Mouse (Mus musculus) adrenal gland, postnatal 4 days (tissue): ENCODE measurements around the gene Bpifb3. TPM values are rescaled to one million over a fixed set of nuclear protein-coding genes. Genes with fewer than 3 reads are reported as not detected.

Source experiments
- total RNA-seq, 2 experiments: library from RNA; stranded (reverse); gene quantifications; 2 replicates each; pipeline ENCODE4 v1.2.3; 2021

The Bpifb3 gene
- total RNA-seq, 2 experiments from 2014 or later: not detected

Other genes starting within 250 kb of the Bpifb3 start
- gene Dnmt3c, start 221.6 kb upstream of the Bpifb3 start, total RNA-seq: not detected
- gene Mapre1, start 177.0 kb upstream of the Bpifb3 start, total RNA-seq: 100 to 1,000 TPM; 132 to 148 TPM
- under 1 TPM; 0.45 to 0.90 TPM for gene Efcab8, start 138.3 kb upstream of the Bpifb3 start, total RNA-seq
- not detected for gene Sun5, start 47.1 kb upstream of the Bpifb3 start, total RNA-seq
- gene Bpifb2, start 43.2 kb upstream of the Bpifb3 start, total RNA-seq: under 1 TPM in 1 of 2 experiments, not detected in 1; 0.17 TPM
- gene Bpifb6, start 17.8 kb upstream of the Bpifb3 start, total RNA-seq: 1 to 10 TPM; 3.0 TPM
- gene Bpifb4, start 20.0 kb downstream of the Bpifb3 start, total RNA-seq: under 1 TPM in 1 of 2 experiments, not detected in 1; 0.20 TPM
- gene Bpifa6, start 56.7 kb downstream of the Bpifb3 start, total RNA-seq: not detected
- 1 to 10 TPM in 1 of 2 experiments, under 1 TPM in 1; 0.68 to 1.3 TPM for gene Bpifa2, start 90.0 kb downstream of the Bpifb3 start, total RNA-seq
- not detected for gene Bpifa3, start 212.1 kb downstream of the Bpifb3 start, total RNA-seq
- not detected for gene Bpifa1, start 224.7 kb downstream of the Bpifb3 start, total RNA-seq
- gene Bpifa5, start 244.4 kb downstream of the Bpifb3 start, total RNA-seq: not detected